Mouse (Mus musculus): ENCODE measurements around the gene Klk12.

The Klk12 gene

DNA sequence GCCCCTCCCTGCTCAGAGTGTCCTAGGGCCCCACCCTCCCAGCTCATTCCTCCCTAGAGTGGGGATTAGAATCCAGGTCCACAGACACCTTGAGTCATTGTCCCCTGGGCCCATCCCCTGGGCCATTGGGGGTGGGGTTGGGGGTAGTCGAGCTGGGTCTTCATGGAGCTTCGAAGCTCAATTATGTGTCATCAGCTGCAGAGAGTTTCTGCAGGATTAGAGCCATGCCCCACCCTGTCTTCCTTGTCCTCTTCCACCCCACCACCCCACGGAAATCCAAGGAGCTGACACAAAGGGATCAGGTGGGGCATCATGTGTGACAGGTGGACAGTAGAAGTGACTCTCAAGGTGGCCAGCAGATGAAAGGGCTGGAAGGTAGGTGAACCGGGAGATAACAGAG, at the start of gene Klk12:
Gene Klk12, plus strand, starts transcription at position 301 of the 400 bp plus-strand sequence.
- no peak for DNase-seq (ENCODE audit: extremely low read depth, insufficient read length, low spot score)

DNA sequence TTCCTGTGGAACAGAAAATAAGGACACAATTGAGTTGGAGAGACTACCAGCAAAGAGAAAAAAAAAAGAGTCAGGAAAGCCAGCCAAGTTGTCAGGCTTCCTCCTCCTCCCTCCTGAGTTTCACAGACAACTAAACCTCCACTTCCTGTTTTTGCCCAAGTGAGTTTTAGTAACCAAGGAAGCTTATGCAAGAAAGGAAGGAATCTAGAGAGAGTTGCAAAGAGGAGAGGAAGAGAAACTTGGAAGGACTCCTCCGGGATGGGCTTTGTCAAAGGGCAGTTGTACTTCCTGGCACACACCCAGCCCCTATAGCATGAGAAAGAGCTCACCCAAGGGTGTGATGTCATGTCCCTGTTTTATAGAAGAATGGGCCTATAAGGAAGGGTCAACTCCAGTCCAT, 20.9 kb upstream of the Klk12 start:
- DNase-seq (ENCODE audit: extremely low read depth, insufficient read length, low spot score): no peak

DNA sequence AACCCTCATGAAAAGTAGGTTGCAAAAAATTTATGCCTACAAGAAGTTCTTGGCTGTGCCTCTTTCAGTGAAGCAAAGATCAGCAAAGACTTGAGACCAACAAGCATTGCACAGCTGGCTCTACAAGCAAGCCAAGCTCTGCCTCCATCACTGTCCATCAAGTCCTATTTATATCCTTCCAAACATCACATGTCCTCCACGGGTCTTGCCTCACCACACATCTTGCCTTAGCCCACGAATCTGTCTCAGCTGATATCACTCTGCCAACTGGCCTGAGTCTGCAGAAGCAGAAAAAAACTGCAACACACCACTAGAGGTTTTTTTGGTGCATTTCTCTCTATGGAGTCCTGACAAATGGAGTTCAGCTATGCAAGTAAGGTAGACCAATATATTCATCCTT, 15.9 kb upstream of the Klk12 start:
- no peak for DNase-seq (ENCODE audit: extremely low read depth, insufficient read length, low spot score)

DNA sequence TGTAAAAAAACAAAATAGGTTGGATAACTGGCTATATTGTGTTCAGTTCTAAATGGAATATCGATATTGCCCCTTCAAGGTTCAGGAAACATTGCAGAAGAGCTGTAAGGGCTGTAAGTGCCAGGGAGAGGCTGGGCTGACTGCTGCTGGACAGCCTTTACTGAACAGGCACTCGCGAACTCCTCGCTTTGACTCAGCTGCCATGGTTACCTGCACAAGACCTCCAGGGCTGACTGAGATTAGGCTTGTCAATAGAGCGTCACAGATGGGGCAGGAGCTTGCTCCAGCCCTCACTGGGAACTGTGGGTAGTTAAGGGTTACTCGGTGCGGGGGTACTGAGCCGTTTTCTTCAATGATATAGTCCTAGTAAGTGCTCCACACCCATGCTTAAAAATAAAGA, 2.2 kb upstream of the Klk12 start:
- no peak for DNase-seq (ENCODE audit: extremely low read depth, insufficient read length, low spot score)

DNA sequence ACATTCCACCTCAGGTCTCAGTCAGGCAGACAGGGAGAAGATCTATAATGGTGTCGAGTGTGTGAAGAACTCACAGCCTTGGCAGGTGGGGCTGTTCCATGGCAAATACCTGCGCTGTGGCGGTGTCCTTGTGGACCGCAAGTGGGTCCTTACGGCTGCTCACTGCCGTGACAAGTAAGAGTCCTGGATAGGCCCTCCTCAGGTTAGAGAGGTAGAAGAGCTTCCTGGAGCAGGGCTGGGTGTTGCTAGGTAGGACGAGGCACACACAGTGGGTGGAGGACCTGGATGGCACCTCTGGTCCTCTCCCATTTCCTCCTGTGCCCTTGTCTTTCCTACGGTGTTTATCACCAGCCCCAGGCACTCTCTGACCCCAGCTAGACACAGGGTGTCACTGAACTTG, 939 bp downstream of the Klk12 start:
- DNase-seq (ENCODE audit: extremely low read depth, insufficient read length, low spot score): no peak

DNA sequence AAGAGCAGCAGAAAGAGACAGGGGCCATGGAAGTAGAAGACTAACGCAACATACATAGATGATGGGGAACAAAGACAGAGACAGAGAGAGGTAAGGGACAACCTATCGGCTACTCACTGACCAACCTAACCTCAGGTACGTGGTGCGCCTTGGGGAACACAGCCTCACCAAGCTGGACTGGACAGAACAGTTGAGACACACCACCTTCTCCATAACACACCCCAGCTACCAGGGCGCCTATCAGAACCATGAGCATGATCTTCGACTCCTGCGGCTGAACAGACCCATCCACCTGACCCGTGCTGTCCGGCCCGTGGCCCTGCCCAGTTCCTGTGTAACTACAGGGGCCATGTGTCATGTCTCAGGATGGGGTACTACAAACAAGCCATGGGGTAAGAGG, 2.0 kb downstream of the Klk12 start:
- no peak for DNase-seq (ENCODE audit: extremely low read depth, insufficient read length, low spot score)

DNA sequence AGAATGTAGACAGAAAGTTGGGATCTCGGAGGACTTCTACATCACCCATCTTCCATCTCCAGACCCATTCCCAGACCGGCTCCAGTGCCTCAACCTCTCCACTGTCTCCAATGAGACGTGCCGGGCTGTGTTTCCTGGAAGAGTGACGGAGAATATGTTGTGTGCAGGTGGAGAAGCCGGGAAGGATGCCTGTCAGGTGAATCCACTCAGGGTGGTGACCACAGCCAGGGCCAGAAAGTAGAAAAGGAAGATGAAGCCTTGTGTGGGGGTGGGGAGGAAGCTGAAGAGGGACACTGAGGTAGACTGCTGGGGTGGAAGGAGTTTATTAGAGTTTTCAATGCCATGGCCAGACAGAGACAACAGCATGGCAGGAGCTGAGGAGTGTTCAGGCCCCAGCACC, 3.2 kb downstream of the Klk12 start:
- no peak for DNase-seq (ENCODE audit: extremely low read depth, insufficient read length, low spot score)

DNA sequence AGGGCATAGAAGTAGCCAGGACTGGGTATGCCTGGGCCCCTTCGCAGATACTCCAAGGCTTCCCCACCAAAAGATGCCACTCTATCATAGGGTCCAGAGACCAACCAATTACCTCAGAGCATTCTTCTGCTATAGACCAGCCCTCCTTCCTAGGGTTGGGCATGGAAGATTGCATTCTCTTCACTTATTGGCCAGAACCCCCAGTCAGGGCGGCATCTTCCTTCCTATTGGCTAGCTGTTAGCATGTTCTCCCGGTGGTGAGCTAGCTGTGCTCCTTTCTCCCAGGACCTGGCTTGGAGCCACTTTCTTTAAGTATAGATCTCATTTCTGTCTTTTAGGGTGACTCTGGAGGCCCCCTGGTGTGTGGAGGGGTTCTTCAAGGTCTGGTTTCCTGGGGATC, 4.2 kb downstream of the Klk12 start:
- peak; percentile 40 for DNase-seq (ENCODE audit: extremely low read depth, insufficient read length, low spot score)

DNA sequence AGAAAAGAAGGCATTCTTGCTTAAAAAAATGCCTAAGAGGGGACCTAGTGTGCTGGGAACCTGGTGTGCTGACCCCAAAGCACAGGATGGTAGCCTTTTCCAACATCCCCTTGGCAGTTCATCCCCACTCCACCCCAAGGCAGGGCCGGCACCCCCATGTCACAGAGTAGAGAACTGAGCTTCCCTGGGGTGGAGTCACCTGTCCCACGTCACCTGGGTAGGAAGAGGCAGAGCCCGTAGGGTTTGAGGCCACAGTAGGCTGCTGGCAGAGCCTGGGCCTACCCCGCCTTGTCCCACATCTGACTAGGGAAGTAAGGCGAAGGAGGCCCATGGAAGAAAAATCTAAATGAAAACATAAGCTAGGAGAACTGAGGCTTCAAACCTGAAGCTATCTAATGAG, 5.7 kb downstream of the Klk12 start, which contains the start of gene Klk11:
Gene Klk11, plus strand, starts transcription at position 241 of the 400 bp plus-strand sequence.
- DNase-seq (ENCODE audit: extremely low read depth, insufficient read length, low spot score): peak; percentile 48

DNA sequence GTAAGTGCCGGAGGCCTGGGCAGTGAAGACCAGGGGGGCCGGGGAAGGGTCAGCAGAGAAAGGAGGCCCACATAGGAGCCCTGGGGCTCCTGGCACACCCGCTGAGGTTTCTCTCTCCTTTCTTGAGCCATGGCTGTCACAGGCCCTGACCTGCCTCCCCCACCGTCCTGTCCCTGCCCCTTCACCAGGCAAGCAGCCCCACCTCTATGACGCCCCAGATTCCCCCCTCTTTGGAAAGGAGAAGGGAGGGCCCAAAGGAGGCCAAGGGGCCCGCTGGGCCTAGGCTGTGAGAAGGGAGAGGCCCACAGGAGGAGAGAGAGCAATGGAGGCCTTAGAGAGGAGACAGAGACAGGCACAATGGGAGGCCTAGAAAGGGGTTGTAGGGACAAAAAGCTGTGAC, 6.1 kb downstream of the Klk12 start:
- peak; percentile 49 for DNase-seq (ENCODE audit: extremely low read depth, insufficient read length, low spot score)

DNA sequence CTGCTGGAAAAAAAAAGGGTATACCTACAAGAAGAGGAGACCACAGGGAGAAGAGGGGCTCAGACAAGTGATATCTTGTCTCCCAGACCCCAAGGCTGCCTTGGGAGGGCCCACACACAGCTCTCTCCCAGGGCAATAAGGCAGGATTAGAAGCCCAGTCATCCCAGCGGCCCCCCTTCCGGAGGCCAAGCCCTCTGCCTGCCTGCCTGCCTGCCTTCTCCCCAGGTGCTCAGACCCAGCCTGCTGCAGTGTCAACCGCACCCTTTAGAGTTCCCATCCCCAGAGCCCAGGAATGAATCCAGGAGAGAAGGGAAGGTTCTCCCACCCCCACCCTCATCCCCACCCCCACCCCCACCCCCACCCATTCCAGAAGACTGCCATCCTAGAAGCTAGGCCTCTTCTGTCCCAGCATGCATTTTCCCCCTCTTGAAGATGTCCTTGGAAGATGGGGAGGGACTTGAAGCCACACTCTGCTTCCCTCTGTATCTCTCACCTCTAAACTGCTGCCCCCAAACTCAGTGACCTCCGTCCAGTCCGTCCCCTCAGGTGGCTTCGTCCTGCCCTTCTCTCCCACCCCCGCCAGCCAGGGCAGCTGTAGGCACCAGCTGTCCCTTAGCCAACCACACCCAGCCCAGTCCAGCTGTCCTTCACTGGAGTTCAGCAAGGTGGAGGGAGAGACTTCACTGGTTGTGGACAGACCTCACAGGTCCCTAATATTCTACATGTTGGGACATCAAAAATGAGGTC, 6.8 kb downstream of the Klk12 start:
- DNase-seq (ENCODE audit: extremely low read depth, insufficient read length, low spot score): peak; percentile 39

DNA sequence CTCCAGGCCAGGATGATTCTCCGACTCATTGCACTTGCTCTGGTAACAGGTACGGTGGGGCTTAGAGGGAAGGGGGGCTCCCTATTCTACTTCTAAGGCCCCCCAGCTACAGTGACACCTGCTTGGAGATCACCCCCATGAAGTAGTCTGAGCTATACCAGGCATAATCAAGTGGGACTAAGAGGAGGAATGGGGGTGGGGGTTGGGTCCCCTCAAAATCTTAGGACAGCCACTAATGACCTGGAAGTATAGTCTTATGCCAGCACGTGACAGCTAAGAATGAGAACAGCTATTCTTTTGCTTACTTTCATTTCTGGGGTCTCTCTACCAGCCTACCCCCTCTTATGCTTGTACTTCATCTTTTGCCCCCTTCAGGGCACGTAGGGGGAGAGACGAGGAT, 7.8 kb downstream of the Klk12 start:
- DNase-seq (ENCODE audit: extremely low read depth, insufficient read length, low spot score): no peak

DNA sequence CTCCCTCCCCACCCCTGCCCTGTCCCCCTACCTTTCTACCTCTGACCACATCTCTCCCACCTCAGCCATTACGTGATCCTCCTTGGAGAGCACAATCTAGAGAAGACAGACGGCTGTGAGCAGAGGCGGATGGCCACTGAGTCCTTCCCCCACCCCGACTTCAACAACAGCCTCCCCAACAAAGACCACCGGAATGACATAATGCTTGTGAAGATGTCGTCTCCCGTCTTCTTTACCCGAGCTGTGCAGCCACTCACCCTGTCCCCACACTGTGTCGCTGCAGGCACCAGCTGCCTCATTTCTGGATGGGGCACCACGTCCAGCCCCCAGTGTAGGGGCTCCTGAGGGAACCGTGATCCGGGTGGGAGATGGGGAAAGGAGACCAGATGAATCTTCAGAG, 8.7 kb downstream of the Klk12 start:
- no peak for DNase-seq (ENCODE audit: extremely low read depth, insufficient read length, low spot score)

DNA sequence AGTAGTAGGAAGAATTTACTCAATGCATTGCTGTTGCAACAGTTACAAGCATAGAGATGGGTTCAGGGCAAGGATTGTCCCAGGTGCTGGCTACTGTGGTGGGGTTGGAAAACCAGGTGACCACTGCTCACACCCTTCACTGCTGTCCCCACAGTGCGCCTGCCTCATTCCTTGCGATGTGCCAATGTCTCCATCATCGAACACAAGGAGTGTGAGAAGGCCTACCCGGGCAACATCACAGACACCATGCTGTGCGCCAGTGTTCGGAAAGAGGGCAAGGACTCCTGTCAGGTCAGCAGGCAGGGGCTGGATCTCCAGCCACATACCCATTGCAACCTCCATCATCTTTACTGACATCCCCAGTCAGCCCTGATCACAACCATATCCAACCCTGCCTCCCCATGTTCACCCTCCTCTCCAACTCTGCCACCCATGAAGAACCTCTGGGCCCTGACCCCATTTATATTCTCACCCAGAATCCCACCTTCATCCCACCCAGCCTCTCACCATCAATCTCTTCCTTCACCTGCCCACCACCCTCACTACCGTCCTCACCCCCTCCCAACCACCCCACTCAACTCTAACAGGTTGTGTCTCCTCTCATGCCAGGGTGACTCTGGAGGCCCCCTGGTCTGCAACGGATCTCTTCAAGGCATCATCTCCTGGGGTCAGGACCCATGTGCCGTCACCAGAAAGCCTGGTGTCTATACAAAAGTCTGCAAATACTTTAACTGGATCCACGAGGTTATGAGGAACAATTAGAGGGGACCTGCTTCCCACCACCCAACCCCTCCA, 9.7 kb downstream of the Klk12 start:
- no peak for DNase-seq (ENCODE audit: extremely low read depth, insufficient read length, low spot score)

DNA sequence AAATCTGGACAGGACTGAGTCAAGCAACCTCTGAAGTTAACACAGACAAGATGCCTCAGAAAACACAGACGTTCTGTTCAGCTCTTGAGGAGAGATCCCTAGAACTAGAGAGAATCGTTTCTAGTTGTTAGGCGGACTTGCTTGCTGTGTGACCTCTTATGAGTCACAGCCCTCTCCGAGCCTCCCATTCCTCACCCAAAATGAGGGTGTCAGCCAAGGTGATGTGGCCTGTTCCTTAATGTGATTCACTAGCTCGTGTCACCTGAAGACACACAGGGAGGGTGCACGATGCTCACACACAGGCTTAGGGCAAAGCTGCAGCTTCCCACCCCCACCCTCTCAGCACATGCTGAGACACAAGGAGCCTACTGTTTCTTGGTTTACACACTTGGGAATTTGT, 11.5 kb downstream of the Klk12 start:
- no peak for DNase-seq (ENCODE audit: extremely low read depth, insufficient read length, low spot score)

DNA sequence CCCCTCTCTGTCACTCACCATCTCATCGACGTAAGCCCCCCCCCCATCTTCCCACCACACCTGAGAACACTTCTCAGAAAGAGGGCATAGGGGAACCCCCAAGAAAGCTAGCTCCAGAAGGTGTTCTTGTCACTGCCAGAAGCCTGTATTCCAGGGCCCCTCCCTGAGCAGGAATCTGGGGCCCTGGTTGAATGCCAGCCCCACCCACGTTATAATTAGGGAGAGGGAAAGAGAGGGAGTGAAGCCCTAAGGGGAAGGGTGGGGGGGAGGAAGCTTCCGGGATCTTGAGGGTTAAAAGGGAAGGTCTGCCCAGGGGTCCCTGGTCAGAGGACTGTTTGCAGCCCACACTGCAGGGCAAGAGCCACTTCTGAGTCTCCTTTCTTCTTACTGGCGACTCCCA, 12.0 kb downstream of the Klk12 start, which contains the start of gene Klk10:
Gene Klk10, plus strand, starts transcription at position 290 of the 400 bp plus-strand sequence.
- no peak for DNase-seq (ENCODE audit: extremely low read depth, insufficient read length, low spot score)

DNA sequence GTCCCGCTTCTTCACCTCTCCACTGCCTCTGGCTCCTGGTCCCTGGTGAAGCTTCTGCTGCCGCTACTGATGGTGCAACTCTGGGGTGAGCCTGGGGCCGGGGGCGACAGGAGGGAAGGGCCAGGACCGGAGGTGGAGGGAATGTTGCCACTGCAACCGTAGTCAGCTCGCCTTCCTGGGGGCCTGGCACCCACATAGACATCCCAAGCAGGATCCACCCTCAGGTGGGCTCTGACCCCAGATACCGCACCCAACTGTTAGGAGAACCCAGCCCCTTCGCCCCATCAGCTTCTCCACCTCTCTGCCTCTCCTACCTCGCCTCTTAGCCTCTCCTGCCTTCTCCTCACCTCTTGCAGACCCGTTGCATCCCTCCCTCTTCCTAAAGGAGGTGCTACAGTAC, 12.8 kb downstream of the Klk12 start:
- DNase-seq (ENCODE audit: extremely low read depth, insufficient read length, low spot score): no peak

DNA sequence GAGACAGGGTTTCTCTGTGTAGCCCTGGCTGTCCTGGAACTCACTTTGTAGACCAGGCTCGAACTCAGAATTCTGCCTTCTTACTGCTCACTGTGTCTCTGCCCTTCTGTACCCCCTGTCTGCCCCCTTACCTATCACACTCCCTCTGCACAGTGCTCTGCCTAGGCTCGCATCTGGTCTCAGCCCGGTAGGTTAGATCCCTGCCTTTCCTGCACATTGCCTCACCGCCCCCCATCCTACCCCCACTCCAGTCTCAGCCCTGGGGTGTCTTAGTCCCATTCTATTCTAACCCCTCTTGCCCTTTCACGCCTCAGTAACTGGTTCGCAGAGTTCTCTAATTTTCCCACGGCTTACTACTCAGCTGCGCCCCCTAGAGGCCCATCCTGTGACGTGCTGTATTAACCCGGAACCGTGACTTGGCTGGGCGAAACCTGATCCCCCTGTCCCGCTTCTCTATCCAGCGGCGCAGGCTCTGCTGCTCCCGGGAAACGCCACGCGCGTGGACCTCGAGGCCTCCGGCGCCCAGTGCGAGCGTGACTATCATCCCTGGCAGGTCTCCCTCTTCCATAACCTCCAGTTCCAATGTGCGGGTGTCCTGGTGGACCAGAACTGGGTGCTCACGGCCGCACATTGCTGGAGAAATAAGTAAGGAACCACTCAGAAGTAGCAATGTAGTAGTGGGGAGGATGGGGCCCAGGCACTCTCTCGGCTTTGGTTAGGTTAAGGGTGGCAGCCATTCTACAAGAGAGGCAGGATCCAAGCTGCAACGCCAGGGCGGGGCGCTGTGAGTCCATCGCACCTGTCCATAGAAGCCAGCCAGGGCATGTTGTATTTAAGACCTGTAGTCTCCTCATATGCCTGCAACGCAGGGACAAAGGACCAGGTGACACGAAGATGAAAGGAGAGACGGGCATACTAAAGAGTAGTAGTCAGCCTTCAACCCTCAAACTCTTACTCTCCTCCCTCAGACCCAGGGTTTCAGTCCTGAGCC, 13.9 kb downstream of the Klk12 start:
- DNase-seq (ENCODE audit: extremely low read depth, insufficient read length, low spot score): peak; percentile 49

DNA sequence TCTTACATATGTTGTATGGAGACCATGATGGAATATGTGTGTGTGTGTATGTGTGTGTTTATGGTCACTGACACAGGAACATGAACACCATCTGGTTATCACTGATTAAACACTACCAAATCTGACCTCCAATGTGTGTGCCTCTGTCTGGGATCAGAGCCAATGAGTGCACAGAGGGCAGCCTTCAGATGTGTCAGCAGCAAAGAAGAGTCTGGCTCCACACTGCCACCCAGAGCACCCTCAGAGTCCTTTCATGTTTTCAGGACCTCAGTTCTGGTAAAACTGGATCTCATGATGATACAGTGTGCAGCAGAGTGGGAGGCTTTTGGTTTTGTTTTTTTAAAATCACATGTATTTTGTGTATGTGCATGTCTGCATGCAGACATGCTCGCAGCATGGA, 16.6 kb downstream of the Klk12 start:
- DNase-seq (ENCODE audit: extremely low read depth, insufficient read length, low spot score): no peak

DNA sequence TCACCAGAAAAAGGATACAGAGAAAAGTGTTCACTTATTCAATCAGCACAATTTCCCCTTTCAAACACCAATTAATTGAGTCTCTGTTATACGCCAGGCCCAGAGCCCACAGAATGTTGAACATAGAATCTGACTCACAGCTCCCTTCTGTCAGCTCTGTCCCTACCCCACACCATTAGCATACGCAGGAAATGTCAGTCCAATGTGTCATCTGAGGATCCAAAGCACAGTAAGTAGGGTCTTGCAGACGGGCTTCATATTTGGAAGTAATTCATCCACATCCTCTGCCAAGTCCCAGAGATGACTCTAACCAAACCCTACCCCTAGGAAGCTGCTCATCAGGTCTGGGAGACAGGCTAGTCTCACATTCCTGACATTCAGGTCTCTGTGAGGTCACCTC, 19.4 kb downstream of the Klk12 start:
- peak; percentile 30 for DNase-seq (ENCODE audit: extremely low read depth, insufficient read length, low spot score)

DNA sequence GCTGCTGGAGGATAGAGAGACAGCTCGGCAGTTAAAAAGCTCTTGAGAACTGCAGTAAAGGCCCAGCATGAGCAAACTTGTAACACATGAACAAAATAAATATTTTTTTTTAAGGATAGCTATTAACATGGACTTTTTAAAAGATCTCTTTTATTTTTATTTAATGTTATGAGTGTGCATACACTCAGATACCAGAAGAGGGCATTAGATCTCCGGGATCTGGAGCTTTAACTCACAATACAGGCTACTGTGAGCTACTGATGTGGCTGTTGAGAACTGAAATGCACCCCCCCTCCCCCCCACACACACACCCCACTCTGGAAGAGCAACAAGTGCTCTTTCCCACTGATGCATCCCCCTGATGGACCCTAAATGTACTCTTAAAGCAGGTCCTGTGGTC, 20.6 kb downstream of the Klk12 start:
- DNase-seq (ENCODE audit: extremely low read depth, insufficient read length, low spot score): no peak

All from 3134 (cell line).